Mouse (Mus musculus): ENCODE measurements around the gene Caprin1.

GRCm38 (mm10) chr2:103828900-103829299, 31.5 kb upstream of the Caprin1 start:
- TF ChIP-seq POLR2A (IDR thresholded peaks at IDR 0.05; ENCODE audit: extremely low read depth, insufficient read depth, low read length) (no peak), CTCF (IDR thresholded peaks at IDR 0.05; ENCODE audit: low read depth, low read length) (no peak)
